Mouse (Mus musculus): ENCODE measurements at regions not wholly inside any gene's neighbourhood (a gene's known extent, or its start where the extent isn't known, plus 50 kb on each side); places are given as distances from the start of the nearest gene placed in this dataset.

GRCm38 (mm10) chr16:89718921-89719320, 147.9 kb upstream of the Krtap11-1 start:
- no peak for TF ChIP-seq EP300 (IDR thresholded peaks at IDR 0.05; ENCODE audit: low read depth in 1 of 2, low read length in 2 of 2)
- no peak for TF ChIP-seq RCOR1 (IDR thresholded peaks at IDR 0.05; ENCODE audit: low read depth, low read length)
- no peak for TF ChIP-seq GATA1 (IDR thresholded peaks at IDR 0.05; ENCODE audit: low read depth, low read length)
- TF ChIP-seq CTCF (IDR thresholded peaks at IDR 0.05 in 2 of 3, conservative IDR thresholded peaks at IDR 0.05 in 1 of 3; ENCODE audit: control insufficient read depth in 1 of 3, insufficient read depth in 1 of 3, low read depth in 2 of 3, low read length in 3 of 3, poor library complexity in 1 of 3, severe bottlenecking in 1 of 3): no peak
- TF ChIP-seq ELF1 (IDR thresholded peaks at IDR 0.05; ENCODE audit: low read depth, low read length): no peak
- TF ChIP-seq POLR2A (IDR thresholded peaks at IDR 0.05; ENCODE audit: control insufficient read depth in 1 of 2, insufficient read depth in 1 of 2, low read depth in 1 of 2, low read length in 2 of 2, poor library complexity in 1 of 2): no peak
- TF ChIP-seq ZNF384 (IDR thresholded peaks at IDR 0.05; ENCODE audit: low read depth, low read length): no peak
- TF ChIP-seq GABPA (IDR thresholded peaks at IDR 0.05; ENCODE audit: low read depth, low read length): no peak
- TF ChIP-seq KAT2A (conservative IDR thresholded peaks at IDR 0.05; ENCODE audit: low read depth, low read length): no peak
- TF ChIP-seq HCFC1 (IDR thresholded peaks at IDR 0.05; ENCODE audit: low read depth, low read length): no peak
- no peak for TF ChIP-seq ZC3H11A (IDR thresholded peaks at IDR 0.05; ENCODE audit: low read depth, low read length)

All from MEL (cell line).